Mouse (Mus musculus): Measurements from ENCODE around the gene Gm37240.

The Gm37240 gene

DNA sequence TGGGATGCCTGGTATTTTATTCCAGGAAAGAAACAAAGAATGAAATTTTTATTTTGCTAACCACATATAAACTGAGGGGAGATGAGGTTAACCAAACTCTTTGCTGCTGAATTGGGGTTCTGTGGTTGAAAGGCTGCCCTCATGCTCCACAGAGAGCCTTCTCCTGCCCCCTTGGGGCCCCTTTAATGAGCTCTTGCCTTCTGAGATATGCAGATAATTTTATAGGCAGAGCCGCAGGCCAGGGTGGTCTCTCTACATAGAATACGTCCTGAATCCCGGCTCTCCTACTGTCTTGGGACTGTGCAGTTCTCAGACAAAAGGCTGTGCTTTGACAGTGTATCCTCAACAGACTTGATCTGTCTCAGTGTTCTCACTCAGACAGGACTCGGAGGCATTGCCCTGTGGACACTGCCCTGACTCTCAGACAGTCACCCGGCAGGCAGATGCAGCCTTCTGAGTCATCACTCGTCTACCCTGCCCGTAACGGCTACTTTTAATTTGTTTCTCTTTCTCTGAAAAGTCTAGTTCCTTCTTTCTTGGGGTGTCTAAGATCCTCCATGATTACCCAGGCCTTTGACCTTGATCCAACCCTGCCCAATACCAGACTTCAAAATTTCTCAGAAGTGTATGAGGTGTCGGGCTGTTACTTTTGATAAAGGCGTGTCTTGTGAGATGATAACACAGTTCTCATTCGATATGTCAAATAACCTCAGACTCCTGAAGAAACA is 1184.1 kb downstream of the Gm37240 start:
- DNase-seq (ENCODE audit: low spot score): no peak

GRCm38 (mm10) chr3:84701964-84702363 is 1185.4 kb downstream of the Gm37240 start:
- no peak for DNase-seq (ENCODE audit: low spot score)

- DNase-seq (ENCODE audit: low spot score): no peak
These were observed 1185.8 kb downstream of the Gm37240 start for GRCm38 (mm10) chr3:84701509-84701908.

- no peak for DNase-seq (ENCODE audit: low spot score)
These were observed 1190.8 kb downstream of the Gm37240 start for GRCm38 (mm10) chr3:84696428-84696917.

GRCm38 (mm10) chr3:84695867-84696361 is 1191.4 kb downstream of the Gm37240 start:
- no peak for DNase-seq (ENCODE audit: low spot score)

DNA sequence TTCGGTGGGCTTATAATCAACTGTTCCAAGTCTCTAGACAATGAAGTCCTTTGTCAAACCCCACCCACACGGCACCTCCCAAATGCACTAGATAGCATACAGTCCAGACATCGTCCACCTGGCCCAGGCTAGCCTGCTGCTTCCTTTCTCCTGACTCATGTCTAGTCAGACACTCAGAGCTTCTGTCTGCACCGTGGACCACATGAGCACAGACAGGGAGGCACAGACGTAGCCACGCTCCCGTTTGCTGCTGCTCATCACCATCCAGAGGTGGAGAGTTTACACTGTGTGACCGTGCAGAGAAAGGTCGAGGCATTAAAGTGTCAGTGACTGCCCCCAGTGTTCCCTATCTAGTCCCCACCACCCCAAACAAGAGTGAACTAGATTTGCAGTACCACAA is 1191.9 kb downstream of the Gm37240 start:
- no peak for DNase-seq (ENCODE audit: low spot score)

GRCm38 (mm10) chr3:84693886-84694285 is 1193.4 kb downstream of the Gm37240 start:
- no peak for DNase-seq (ENCODE audit: low spot score)

DNA sequence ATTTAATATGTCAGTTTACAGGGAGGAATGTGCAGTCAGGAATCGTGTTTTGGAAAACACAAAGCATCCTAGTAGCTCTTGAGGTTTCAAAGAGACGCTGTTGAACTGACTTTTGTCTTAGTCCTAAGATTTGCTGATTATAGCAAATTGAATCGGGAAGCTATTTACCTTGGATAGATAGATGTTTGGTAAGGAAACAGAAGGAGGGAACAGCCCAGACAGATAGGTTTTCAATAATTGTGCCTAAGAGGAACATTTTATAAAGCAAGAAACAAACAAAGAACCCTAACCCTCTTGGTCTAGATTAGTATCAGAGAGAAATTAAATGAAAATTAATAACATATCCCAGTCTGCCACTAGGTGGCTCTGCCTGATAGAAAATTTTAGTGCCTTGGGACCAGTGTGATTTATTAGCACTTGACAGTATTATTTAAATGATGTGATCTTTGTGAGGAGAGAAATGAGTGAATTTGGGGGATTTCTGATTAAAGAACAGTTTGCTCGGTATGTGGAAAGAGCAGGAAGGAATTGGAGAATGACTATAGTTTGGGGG is 1194.6 kb downstream of the Gm37240 start:
- no peak for DNase-seq (ENCODE audit: low spot score)

GRCm38 (mm10) chr3:84690091-84690771 is 1197.1 kb downstream of the Gm37240 start:
- no peak for DNase-seq (ENCODE audit: low spot score)

DNA sequence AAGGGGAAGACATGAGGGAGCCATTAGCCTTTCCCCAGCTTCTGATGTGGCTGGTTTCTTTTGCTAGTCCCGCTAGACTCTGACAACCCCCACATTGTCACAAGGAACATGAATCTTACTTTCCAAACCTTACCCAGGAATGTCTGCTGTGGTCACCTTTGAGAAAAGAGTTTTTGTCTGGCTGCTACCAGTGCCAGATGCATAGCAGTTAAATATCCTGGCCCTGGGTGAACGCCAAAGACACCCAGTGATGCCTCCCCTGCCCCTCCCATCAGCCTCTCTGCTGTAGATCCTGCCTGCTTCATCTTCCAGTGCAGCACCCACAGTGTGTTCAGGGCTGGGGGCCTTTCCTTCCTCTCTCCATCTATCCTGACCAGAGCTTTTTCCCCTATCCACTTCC is 1197.7 kb downstream of the Gm37240 start:
- DNase-seq (ENCODE audit: low spot score): no peak

DNA sequence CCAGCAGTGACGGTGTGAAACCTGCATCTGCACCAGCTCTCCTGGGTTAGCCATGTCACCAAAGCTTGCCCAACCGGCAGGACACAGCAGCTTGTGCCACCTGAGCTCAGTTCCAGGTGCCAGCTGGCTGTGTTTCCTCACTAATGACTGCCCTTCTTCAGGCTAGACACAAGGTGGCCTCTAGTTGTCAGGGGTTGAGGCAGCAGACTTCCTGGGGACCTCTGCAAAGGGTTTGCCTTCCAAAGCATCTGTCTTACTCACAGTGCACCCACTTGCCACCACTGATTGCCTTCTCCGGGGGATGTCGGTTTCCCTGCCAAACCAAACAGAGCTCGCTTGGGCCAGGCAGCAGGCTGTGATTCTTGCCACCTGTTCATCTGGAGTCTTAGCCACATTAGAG is 1199.1 kb downstream of the Gm37240 start:
- DNase-seq (ENCODE audit: low spot score): no peak

- no peak for DNase-seq (ENCODE audit: low spot score)
These were observed 1199.9 kb downstream of the Gm37240 start for GRCm38 (mm10) chr3:84687488-84687846.

- no peak for DNase-seq (ENCODE audit: low spot score)
These were observed 1200.4 kb downstream of the Gm37240 start for GRCm38 (mm10) chr3:84686799-84687487.

DNA sequence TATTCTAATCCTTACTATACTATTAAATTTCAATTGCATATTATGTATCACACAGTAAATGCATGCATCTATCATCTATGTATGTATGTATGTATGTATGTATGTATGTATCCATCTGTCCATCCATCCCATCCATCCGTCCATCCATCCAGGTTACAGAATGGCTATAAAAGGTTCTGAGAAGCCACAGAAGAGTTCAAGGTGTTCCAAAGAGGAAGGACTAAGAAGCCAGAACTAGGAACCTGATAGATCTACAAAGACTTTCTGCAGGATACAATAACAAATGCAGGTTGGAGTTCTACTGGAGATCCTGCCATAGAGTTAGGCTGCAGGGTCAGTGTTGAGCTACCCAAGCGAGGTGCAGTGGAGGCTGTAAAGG is 1201.0 kb downstream of the Gm37240 start:
- no peak for DNase-seq (ENCODE audit: low spot score)

GRCm38 (mm10) chr3:84685662-84686293 is 1201.5 kb downstream of the Gm37240 start:
- no peak for DNase-seq (ENCODE audit: low spot score)

DNA sequence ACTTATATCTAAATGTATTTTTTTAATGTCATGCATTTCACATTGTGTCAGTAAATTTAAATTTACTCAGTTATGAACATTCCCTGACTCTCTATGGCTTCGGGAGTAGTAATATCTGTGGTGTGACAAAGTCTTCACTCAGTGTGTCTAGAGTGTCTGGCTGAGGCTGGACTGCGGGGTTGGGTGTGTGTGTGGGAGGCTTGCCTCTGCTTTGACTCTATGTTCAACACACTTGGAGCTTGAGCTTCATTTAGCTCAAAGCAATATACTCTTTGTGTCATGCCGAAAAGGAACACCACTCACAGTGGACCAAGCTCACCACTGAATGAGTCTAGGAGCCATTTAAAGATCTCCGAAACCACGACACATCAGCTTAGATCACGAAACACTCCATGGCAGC is 1203.5 kb downstream of the Gm37240 start:
- no peak for DNase-seq (ENCODE audit: low spot score)

GRCm38 (mm10) chr3:84681699-84682098 is 1205.6 kb downstream of the Gm37240 start:
- DNase-seq (ENCODE audit: low spot score): peak; percentile 26

GRCm38 (mm10) chr3:84680062-84680461 is 1207.3 kb downstream of the Gm37240 start:
- no peak for DNase-seq (ENCODE audit: low spot score)

DNA sequence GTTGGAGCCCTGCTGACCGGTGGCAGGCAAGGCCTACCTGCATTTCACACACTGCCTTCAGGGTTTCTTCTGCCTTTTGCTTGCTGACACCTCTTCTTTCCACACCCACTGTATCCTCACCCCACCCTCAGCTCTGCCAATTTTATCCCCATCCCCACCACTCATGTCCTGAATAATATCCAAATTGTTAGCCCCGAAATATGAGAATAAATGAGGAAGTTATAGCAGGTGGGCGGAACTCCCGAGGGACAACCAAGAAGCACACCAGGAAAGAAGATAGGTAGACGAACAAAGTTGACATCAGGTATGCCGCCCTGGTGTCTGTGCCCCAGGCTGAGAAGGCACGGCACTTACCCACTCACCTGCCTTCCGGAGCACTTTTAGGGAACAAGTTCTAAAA is 1207.8 kb downstream of the Gm37240 start:
- no peak for DNase-seq (ENCODE audit: low spot score)

GRCm38 (mm10) chr3:84678891-84679290 is 1208.4 kb downstream of the Gm37240 start:
- DNase-seq (ENCODE audit: low spot score): no peak

GRCm38 (mm10) chr3:84675710-84676109 is 1211.6 kb downstream of the Gm37240 start:
- no peak for DNase-seq (ENCODE audit: low spot score)

GRCm38 (mm10) chr3:84673552-84673951 is 1213.8 kb downstream of the Gm37240 start:
- no peak for DNase-seq (ENCODE audit: low spot score)
